Mouse (Mus musculus) midbrain, embryonic 11.5 days (tissue): ENCODE measurements around the gene Srrm3. TPM values are rescaled to one million over a fixed set of nuclear protein-coding genes. Genes with fewer than 3 reads are reported as not detected.

Source experiments
- ATAC-seq: fragments of 200-750 bp; cut with Nextera tagmentation; 2 replicates; pipeline ENCODE4 v1.8.0; 2017; ENCODE audit warnings: moderate TSS enrichment, moderate library complexity; ENCODE audit not compliant: low FRiP score
- DNase-seq: peaks from one replicate; pipeline ENCODE4 v3.0.0; 2015; ENCODE audit warnings: low spot score; ENCODE audit errors: missing footprints
- H3K27ac ChIP-seq: fragments of 300-500 bp; sonication (generic); 2 replicates; pipeline ENCODE4 v1.5.1; 2014; ENCODE audit warnings: low read depth, low read length
- H3K27me3 ChIP-seq: fragments of 300-500 bp; sonication (generic); 2 replicates; pipeline ENCODE4 v1.6.1; 2014; ENCODE audit warnings: mild to moderate bottlenecking, low read length, moderate library complexity, mixed read lengths; ENCODE audit not compliant: control insufficient read depth, insufficient read depth
- H3K36me3 ChIP-seq: fragments of 300-500 bp; sonication (generic); 2 replicates; pipeline ENCODE4 v1.6.1; 2014; ENCODE audit warnings: mild to moderate bottlenecking, low read length, moderate library complexity, mixed read lengths; ENCODE audit not compliant: control insufficient read depth, insufficient read depth
- H3K4me1 ChIP-seq: fragments of 300-500 bp; sonication (generic); 2 replicates; pipeline ENCODE4 v1.6.1; 2014; ENCODE audit warnings: low read length; ENCODE audit not compliant: control insufficient read depth, insufficient read depth
- H3K4me2 ChIP-seq: fragments of 300-500 bp; sonication (generic); 2 replicates; pipeline ENCODE4 v1.6.1; 2014; ENCODE audit warnings: mild to moderate bottlenecking, moderate library complexity
- H3K4me3 ChIP-seq: fragments of 300-500 bp; sonication (generic); 2 replicates; pipeline ENCODE4 v1.5.1; 2014; ENCODE audit warnings: low read depth, low read length
- H3K9ac ChIP-seq: fragments of 300-500 bp; sonication (generic); 2 replicates; pipeline ENCODE4 v1.6.1; 2014; ENCODE audit warnings: low read length
- H3K9me3 ChIP-seq: fragments of 300-500 bp; sonication (generic); 2 replicates; pipeline ENCODE4 v1.6.1; 2016; ENCODE audit warnings: low read length; ENCODE audit not compliant: control insufficient read depth
- WGBS: fragments of 180-500 bp; shearing (Covaris S2); extraction: QIAGEN DNeasy Blood & Tissue Kit; methylation state at CpG from one replicate; pipeline ENCODE4 v1.1.7; 2014; 5-methylcytosine and 5-hydroxymethylcytosine counted together
- polyA plus RNA-seq: library from polyadenylated mRNA; unstranded; fragments of >200 nt; fragmentation: Nextera tagmentation; extraction: Ambion mirVana; gene quantifications from 2 replicates; pipeline ENCODE4 v1.2.1, GENCODE M21; 2014

The Srrm3 gene
- polyA plus RNA-seq, 1 experiment from 2014 or later: 20.7 TPM

- 82% methylated on average over 8 of the region's 8 CpGs for WGBS
- Histone ChIP-seq H3K27ac (no peak overlapping the region), H3K4me1 (peaks cover 17% of the 10 kb centered on the region), H3K4me3 (no peak overlapping the region), H3K36me3 (peaks cover 14% of the 10 kb centered on the region), H3K9ac (no peak overlapping the region), H3K9me3 (no peaks in the 10 kb centered on the region), H3K4me2 (no peak overlapping the region), H3K27me3 (no peaks in the 10 kb centered on the region; the same call in 1 of the 2 replicates)
- ATAC-seq: no peak
- peak; percentile 72 for DNase-seq
Observed at GRCm38 (mm10) chr5:135780331-135780730, 26.4 kb upstream of the Srrm3 start.

GRCm38 (mm10) chr5:135782901-135783300 lies 23.8 kb upstream of the Srrm3 start:
- WGBS: 99% methylated on average over 4 of the region's 4 CpGs
- no peak overlapping the region for H3K4me2 ChIP-seq
- no peak overlapping the region for H3K27ac ChIP-seq
- DNase-seq: peak; percentile 66
- no peak overlapping the region for H3K9ac ChIP-seq
- H3K36me3 ChIP-seq: peaks cover 34% of the 10 kb centered on the region
- no peak for ATAC-seq
- no peaks in the 10 kb centered on the region for H3K27me3 ChIP-seq
- no peak overlapping the region for H3K4me3 ChIP-seq
- H3K9me3 ChIP-seq: no peaks in the 10 kb centered on the region
- peaks cover 12% of the 10 kb centered on the region for H3K4me1 ChIP-seq

GRCm38 (mm10) chr5:135793996-135794858 lies 12.5 kb upstream of the Srrm3 start:
- ATAC-seq (peak; percentile 94), DNase-seq (peak; percentile 99)
- Histone ChIP-seq H3K27me3 (no peaks in the 10 kb centered on the region), H3K4me1 (peaks cover 9% of the 10 kb centered on the region; the same call in 1 of the 2 replicates), H3K9me3 (no peaks in the 10 kb centered on the region), H3K36me3 (peaks cover 22% of the 10 kb centered on the region), H3K4me2 (peak overlapping the region; percentile 34), H3K27ac (peak overlapping the region; percentile 84), H3K4me3 (0 out of 2 replicates have a peak overlapping the region, but pooled peaks have one; percentile 5), H3K9ac (peak overlapping the region; percentile 42)
- 10% methylated on average over 20 of the region's 20 CpGs for WGBS

- 7% methylated on average over 5 of the region's 5 CpGs for WGBS
- Histone ChIP-seq H3K36me3 (peaks cover 20% of the 10 kb centered on the region), H3K4me1 (peaks cover 9% of the 10 kb centered on the region; the same call in 1 of the 2 replicates), H3K27me3 (no peaks in the 10 kb centered on the region), H3K4me2 (peak overlapping the region; percentile 34), H3K4me3 (0 out of 2 replicates have a peak overlapping the region, but pooled peaks have one; percentile 5), H3K9me3 (no peaks in the 10 kb centered on the region), H3K27ac (peak overlapping the region; percentile 84), H3K9ac (peak overlapping the region; percentile 38)
- ATAC-seq (no peak), DNase-seq (no peak)
Observed at GRCm38 (mm10) chr5:135794859-135795181, 11.9 kb upstream of the Srrm3 start.

GRCm38 (mm10) chr5:135799746-135800145 lies 6.9 kb upstream of the Srrm3 start:
- no peak overlapping the region for H3K4me3 ChIP-seq
- peaks cover 6% of the 10 kb centered on the region for H3K4me1 ChIP-seq
- no peak overlapping the region for H3K4me2 ChIP-seq
- ATAC-seq: no peak
- no peaks in the 10 kb centered on the region for H3K36me3 ChIP-seq
- 41% methylated on average over 4 of the region's 4 CpGs for WGBS
- H3K27ac ChIP-seq: no peak overlapping the region
- H3K27me3 ChIP-seq: no peaks in the 10 kb centered on the region
- no peak overlapping the region for H3K9ac ChIP-seq
- H3K9me3 ChIP-seq: no peaks in the 10 kb centered on the region
- peak; percentile 66 for DNase-seq

GRCm38 (mm10) chr5:135800927-135801326 lies 5.8 kb upstream of the Srrm3 start:
- H3K4me2 ChIP-seq: no peak overlapping the region
- H3K36me3 ChIP-seq: no peaks in the 10 kb centered on the region
- no peak overlapping the region for H3K9ac ChIP-seq
- no peak overlapping the region for H3K27ac ChIP-seq
- peaks cover 2% of the 10 kb centered on the region; the same call in 1 of the 2 replicates for H3K4me1 ChIP-seq
- H3K9me3 ChIP-seq: no peaks in the 10 kb centered on the region
- no peaks in the 10 kb centered on the region for H3K27me3 ChIP-seq
- ATAC-seq (peak; percentile 73), DNase-seq (no peak)
- H3K4me3 ChIP-seq: no peak overlapping the region
- 0% methylated on average over 6 of the region's 6 CpGs for whole genome bisulfite sequencing

GRCm38 (mm10) chr5:135802641-135803040 lies 4.0 kb upstream of the Srrm3 start:
- DNase-seq: no peak
- 94% methylated on average over 8 of the region's 8 CpGs for WGBS

GRCm38 (mm10) chr5:135803135-135803534 lies 3.6 kb upstream of the Srrm3 start:
- Histone ChIP-seq H3K4me3 (no peak overlapping the region), H3K27ac (no peak overlapping the region), H3K9me3 (no peaks in the 10 kb centered on the region), H3K4me2 (no peak overlapping the region), H3K9ac (no peak overlapping the region), H3K27me3 (no peaks in the 10 kb centered on the region), H3K4me1 (peaks cover 8% of the 10 kb centered on the region; the same call in 1 of the 2 replicates), H3K36me3 (no peaks in the 10 kb centered on the region)
- WGBS: 65% methylated on average over 4 of the region's 4 CpGs
- ATAC-seq (no peak), DNase-seq (peak; percentile 73)

More at GRCm38 (mm10) chr5:135802641-135803040, 4.0 kb upstream of the Srrm3 start:
- Histone ChIP-seq H3K27me3 (no peaks in the 10 kb centered on the region), H3K9ac (no peak overlapping the region), H3K4me1 (peaks cover 8% of the 10 kb centered on the region; the same call in 1 of the 2 replicates), H3K4me2 (no peak overlapping the region), H3K36me3 (no peaks in the 10 kb centered on the region), H3K4me3 (no peak overlapping the region), H3K27ac (no peak overlapping the region), H3K9me3 (no peaks in the 10 kb centered on the region)
- no peak for ATAC-seq

GRCm38 (mm10) chr5:135803676-135804075 lies 3.0 kb upstream of the Srrm3 start:
- DNase-seq (no peak), ATAC-seq (no peak)
- Histone ChIP-seq H3K4me2 (no peak overlapping the region), H3K36me3 (no peaks in the 10 kb centered on the region), H3K9ac (no peak overlapping the region), H3K9me3 (no peaks in the 10 kb centered on the region), H3K4me3 (no peak overlapping the region), H3K27ac (no peak overlapping the region), H3K27me3 (no peaks in the 10 kb centered on the region), H3K4me1 (peaks cover 8% of the 10 kb centered on the region; the same call in 1 of the 2 replicates)
- WGBS: 82% methylated on average over 4 of the region's 4 CpGs
